Mouse (Mus musculus): ENCODE measurements at regions not wholly inside any gene's neighbourhood (a gene's known extent, or its start where the extent isn't known, plus 50 kb on each side); places are given as distances from the start of the nearest gene placed in this dataset.
"Not testable (repeated sequence)": the region's sequence is repeated elsewhere in the genome, so short reads cannot be mapped to it uniquely, and the experiment has no call there.

DNA sequence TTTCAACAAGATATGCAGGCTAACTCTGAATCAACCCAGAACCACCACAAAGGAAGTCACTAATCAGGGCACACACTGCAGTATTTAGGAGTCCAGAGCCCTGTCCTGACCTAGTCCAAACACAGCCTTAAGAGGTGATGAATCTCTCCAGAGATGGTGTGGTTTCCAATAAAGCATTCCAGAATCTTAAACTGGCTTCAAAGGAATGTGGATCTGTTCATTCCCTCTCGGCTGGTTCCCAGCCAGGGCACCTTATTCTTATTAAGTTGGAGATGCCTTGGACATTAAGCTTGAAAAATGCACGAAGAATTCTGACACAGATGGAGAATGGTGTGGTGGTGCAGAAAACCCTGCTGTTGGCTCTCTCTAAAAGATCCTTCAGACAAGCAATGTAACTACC, 112.0 kb upstream of the Ldah start:
- TF ChIP-seq CTCF (IDR thresholded peaks at IDR 0.05; ENCODE audit: low read depth) (no peak), EP300 (IDR thresholded peaks at IDR 0.05; ENCODE audit: low read depth) (no peak)
- 38% methylated on average over 2 of the region's 2 CpGs for WGBS
- Histone ChIP-seq H3K4me3 (ENCODE audit: low read depth, low read length) (no peak overlapping the region), H3K9me3 (replicated peaks; ENCODE audit: control insufficient read depth, low read length) (no peaks in the 10 kb centered on the region), H3K27ac (ENCODE audit: low read depth) (no peak overlapping the region), H3K9ac (replicated peaks; ENCODE audit: low read depth, low read length) (no peak overlapping the region), H3K4me1 (ENCODE audit: control insufficient read depth, insufficient read depth) (0 out of 2 replicates have a peak, but pooled peaks cover 8% of the 10 kb centered on the region), H3K36me3 (replicated peaks; ENCODE audit: control insufficient read depth, insufficient read depth, low read length) (no peaks in the 10 kb centered on the region), H3K27me3 (ENCODE audit: control insufficient read depth, insufficient read depth, low read length) (no peaks in the 10 kb centered on the region), H3K4me2 (ENCODE audit: low read depth, low read length) (no peak overlapping the region)
- ATAC-seq (ENCODE audit: insufficient read depth, low read depth) (no peak), DNase-seq (ENCODE audit: low spot score) (no peak)

- not testable (repeated sequence) for H3K4me2 ChIP-seq (ENCODE audit: low read depth, low read length); H3K36me3 ChIP-seq (replicated peaks; ENCODE audit: control insufficient read depth, insufficient read depth, low read length); H3K4me3 ChIP-seq (ENCODE audit: low read depth, low read length); H3K9ac ChIP-seq (replicated peaks; ENCODE audit: low read depth, low read length); ATAC-seq (ENCODE audit: insufficient read depth, low read depth); H3K27me3 ChIP-seq (ENCODE audit: control insufficient read depth, insufficient read depth, low read length); H3K4me1 ChIP-seq (ENCODE audit: control insufficient read depth, insufficient read depth); DNase-seq (ENCODE audit: low spot score); H3K27ac ChIP-seq (ENCODE audit: low read depth); H3K9me3 ChIP-seq (replicated peaks; ENCODE audit: control insufficient read depth, low read length)
- WGBS = 30% methylated on average over 2 of the region's 2 CpGs
Measured at GRCm38 (mm10) chr12:8098395-8098794, 109.5 kb upstream of the Ldah start.

DNA sequence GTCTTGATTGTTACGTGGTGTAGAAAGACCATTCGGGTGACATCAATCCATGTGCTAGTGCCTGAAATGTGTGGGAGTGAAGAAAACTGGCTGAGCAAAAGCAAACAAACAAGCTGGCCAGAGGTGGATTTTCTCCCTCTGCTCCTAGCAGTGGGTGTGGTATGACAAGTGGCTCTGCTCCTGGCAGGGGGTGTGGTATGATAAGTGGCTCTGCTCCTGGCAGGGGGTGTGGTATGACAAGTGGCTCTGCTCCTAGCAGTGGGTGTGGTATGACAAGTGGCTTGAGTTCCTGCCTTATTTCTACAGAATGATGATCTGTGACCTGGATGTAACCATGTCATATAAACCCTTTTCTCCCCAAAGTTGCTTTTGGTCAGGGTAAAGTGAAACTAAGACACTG, 108.8 kb upstream of the Ldah start:
- TF ChIP-seq EP300 (IDR thresholded peaks at IDR 0.05; ENCODE audit: low read depth) = no peak
- no peak for TF ChIP-seq CTCF (IDR thresholded peaks at IDR 0.05; ENCODE audit: low read depth)
- peak; percentile 82 for ATAC-seq (ENCODE audit: insufficient read depth, low read depth)

GRCm38 (mm10) chr12:8099821-8100220, 108.1 kb upstream of the Ldah start:
- Histone ChIP-seq H3K4me1 (ENCODE audit: control insufficient read depth, insufficient read depth) (0 out of 2 replicates have a peak, but pooled peaks cover 8% of the 10 kb centered on the region), H3K36me3 (replicated peaks; ENCODE audit: control insufficient read depth, insufficient read depth, low read length) (no peaks in the 10 kb centered on the region), H3K4me3 (ENCODE audit: low read depth, low read length) (no peak overlapping the region), H3K27ac (ENCODE audit: low read depth) (no peak overlapping the region), H3K4me2 (ENCODE audit: low read depth, low read length) (no peak overlapping the region), H3K9me3 (replicated peaks; ENCODE audit: control insufficient read depth, low read length) (no peaks in the 10 kb centered on the region), H3K27me3 (ENCODE audit: control insufficient read depth, insufficient read depth, low read length) (no peaks in the 10 kb centered on the region), H3K9ac (replicated peaks; ENCODE audit: low read depth, low read length) (no peak overlapping the region)
- no peak for DNase-seq (ENCODE audit: low spot score)
- WGBS = 38% methylated on average over 2 of the region's 2 CpGs
- peak; percentile 53; the same call in 1 of the 2 replicates for ATAC-seq (ENCODE audit: insufficient read depth, low read depth)
- TF ChIP-seq EP300 (IDR thresholded peaks at IDR 0.05; ENCODE audit: low read depth) (no peak), CTCF (IDR thresholded peaks at IDR 0.05; ENCODE audit: low read depth) (no peak)

More for the DNA sequence above, 108.8 kb upstream of the Ldah start:
- H3K27me3 ChIP-seq (ENCODE audit: control insufficient read depth, insufficient read depth, low read length) = no peaks in the 10 kb centered on the region
- no peak overlapping the region for H3K9ac ChIP-seq (replicated peaks; ENCODE audit: low read depth, low read length)
- H3K9me3 ChIP-seq (replicated peaks; ENCODE audit: control insufficient read depth, low read length) = no peaks in the 10 kb centered on the region
- no peaks in the 10 kb centered on the region for H3K36me3 ChIP-seq (replicated peaks; ENCODE audit: control insufficient read depth, insufficient read depth, low read length)
- no peak overlapping the region for H3K4me2 ChIP-seq (ENCODE audit: low read depth, low read length)
- 0 out of 2 replicates have a peak, but pooled peaks cover 8% of the 10 kb centered on the region for H3K4me1 ChIP-seq (ENCODE audit: control insufficient read depth, insufficient read depth)
- H3K4me3 ChIP-seq (ENCODE audit: low read depth, low read length) = no peak overlapping the region
- DNase-seq (ENCODE audit: low spot score) = peak; percentile 14
- WGBS = 41% methylated on average over 2 of the region's 2 CpGs
- H3K27ac ChIP-seq (ENCODE audit: low read depth) = no peak overlapping the region

DNA sequence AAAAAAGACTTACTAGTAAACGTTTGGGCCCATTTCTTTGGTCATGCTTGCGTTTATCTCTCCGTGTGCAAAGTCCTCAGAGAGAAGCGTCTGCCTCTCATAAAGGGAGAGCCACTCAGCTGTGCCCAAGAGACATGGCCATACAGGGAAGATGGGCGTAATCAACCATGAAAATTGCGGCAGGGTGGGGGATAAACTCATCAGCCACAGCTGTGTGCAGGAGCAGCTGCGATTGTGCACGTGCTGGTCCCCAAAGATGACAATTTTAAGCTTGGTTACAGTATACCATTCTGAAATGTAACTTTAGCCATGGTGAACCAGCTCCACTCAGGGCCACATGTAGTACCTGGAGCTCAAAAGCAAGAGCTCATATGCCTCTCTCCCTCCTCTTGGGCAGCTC, 106.1 kb upstream of the Ldah start:
- no peak for DNase-seq (ENCODE audit: low spot score)
- Histone ChIP-seq H3K27me3 (ENCODE audit: control insufficient read depth, insufficient read depth, low read length) (no peaks in the 10 kb centered on the region), H3K9ac (replicated peaks; ENCODE audit: low read depth, low read length) (no peak overlapping the region), H3K4me2 (ENCODE audit: low read depth, low read length) (no peak overlapping the region), H3K4me1 (ENCODE audit: control insufficient read depth, insufficient read depth) (0 out of 2 replicates have a peak, but pooled peaks cover 8% of the 10 kb centered on the region), H3K4me3 (ENCODE audit: low read depth, low read length) (no peak overlapping the region), H3K9me3 (replicated peaks; ENCODE audit: control insufficient read depth, low read length) (no peaks in the 10 kb centered on the region), H3K27ac (ENCODE audit: low read depth) (no peak overlapping the region), H3K36me3 (replicated peaks; ENCODE audit: control insufficient read depth, insufficient read depth, low read length) (no peaks in the 10 kb centered on the region)
- 75% methylated on average over 8 of the region's 8 CpGs for WGBS
- no peak for ATAC-seq (ENCODE audit: insufficient read depth, low read depth)
- no peak for TF ChIP-seq EP300 (IDR thresholded peaks at IDR 0.05; ENCODE audit: low read depth)
- TF ChIP-seq CTCF (IDR thresholded peaks at IDR 0.05; ENCODE audit: low read depth) = no peak

GRCm38 (mm10) chr12:8103259-8103658, 104.6 kb upstream of the Ldah start:
- 76% methylated on average over 9 of the region's 9 CpGs for WGBS
- no peak overlapping the region for H3K9ac ChIP-seq (replicated peaks; ENCODE audit: low read depth, low read length)
- ATAC-seq (ENCODE audit: insufficient read depth, low read depth) = no peak
- H3K27ac ChIP-seq (ENCODE audit: low read depth) = no peak overlapping the region
- no peak overlapping the region for H3K4me2 ChIP-seq (ENCODE audit: low read depth, low read length)
- no peak for TF ChIP-seq CTCF (IDR thresholded peaks at IDR 0.05; ENCODE audit: low read depth)
- no peak for TF ChIP-seq EP300 (IDR thresholded peaks at IDR 0.05; ENCODE audit: low read depth)
- H3K36me3 ChIP-seq (replicated peaks; ENCODE audit: control insufficient read depth, insufficient read depth, low read length) = no peaks in the 10 kb centered on the region
- H3K9me3 ChIP-seq (replicated peaks; ENCODE audit: control insufficient read depth, low read length) = no peaks in the 10 kb centered on the region
- H3K4me3 ChIP-seq (ENCODE audit: low read depth, low read length) = no peak overlapping the region
- no peaks in the 10 kb centered on the region for H3K27me3 ChIP-seq (ENCODE audit: control insufficient read depth, insufficient read depth, low read length)
- 0 out of 2 replicates have a peak, but pooled peaks cover 8% of the 10 kb centered on the region for H3K4me1 ChIP-seq (ENCODE audit: control insufficient read depth, insufficient read depth)
- no peak for DNase-seq (ENCODE audit: low spot score)

Data from heart, postnatal 0 days (tissue).